Mouse (Mus musculus) heart, adult 2 months (tissue): ENCODE results near the gene Gm9844.

Experiments used
- CTCF ChIP-seq: fragments of 200-600 bp; IDR thresholded peaks from 2 replicates; pipeline ENCODE4 v1.8.1; 2022; ENCODE audit warnings: antibody characterized with exemption, mild to moderate bottlenecking, moderate library complexity
- EP300 ChIP-seq: fragments of 200-500 bp; IDR thresholded peaks from 2 replicates; pipeline ENCODE4 v1.6.1; 2011; ENCODE audit warnings: low read depth, low read length, control low read depth; ENCODE audit not compliant: insufficient read depth

DNA sequence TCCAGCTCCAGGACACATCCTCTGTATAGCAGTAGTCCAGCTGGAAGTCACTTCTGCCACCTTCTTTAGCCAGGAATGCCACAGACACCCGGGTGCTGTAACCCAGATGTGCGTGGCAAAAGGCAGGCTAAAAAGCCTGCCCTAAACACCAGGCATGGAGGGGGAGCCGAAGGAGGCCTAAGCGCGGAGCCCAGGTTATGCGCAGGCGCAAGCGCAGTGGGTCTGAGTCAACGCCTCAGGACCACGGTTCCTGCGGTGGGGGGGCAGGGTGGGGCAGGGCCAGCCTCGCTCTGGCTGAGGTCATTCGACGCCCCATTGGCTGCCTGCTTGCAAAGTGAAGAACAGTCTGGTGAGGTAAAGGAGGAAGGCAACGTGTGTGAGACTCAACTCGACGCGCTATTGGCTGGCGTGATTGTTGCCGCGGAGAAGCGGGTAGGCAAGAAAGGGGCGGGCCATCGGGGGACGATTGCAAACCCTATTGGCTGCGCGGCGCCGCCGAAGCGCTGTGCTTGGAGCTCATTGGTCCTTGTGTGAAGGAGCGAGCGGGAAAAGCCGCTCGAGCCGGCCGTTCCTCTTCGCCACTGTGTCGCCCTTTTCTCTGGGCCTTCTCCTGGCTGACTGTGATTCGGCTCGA is 7.6 kb downstream of the Gm9844 start, which contains the start of the genes Lypd4 and Dmrtc2:
- TF ChIP-seq CTCF (no peak), EP300 (no peak)
